Mouse (Mus musculus): ENCODE results near the gene Vmn2r48. TPM values are rescaled to one million over a fixed set of nuclear protein-coding genes. Genes with fewer than 3 reads are reported as not detected.

Gene Vmn2r48
- not detected for total RNA-seq (2023)

GRCm38 (mm10) chr7:9953485-9953884 is at the start of gene Vmn2r48:
TSS of gene Vmn2r48 (minus strand) at chr7:9953585.

GRCm38 (mm10) chr7:9992157-9992556 is 38.8 kb upstream of the Vmn2r48 start, which contains the start of gene Vmn2r49:
TSS of gene Vmn2r49 (minus strand) at chr7:9992257.

Other genes with a start within 250 kb of the Vmn2r48 start
- not detected for gene Vmn2r46, start 183.0 kb downstream of the Vmn2r48 start, total RNA-seq (2023)
- gene Vmn2r47, start 112.3 kb downstream of the Vmn2r48 start, total RNA-seq (2023), result not detected
- gene Vmn2r49, start 38.7 kb upstream of the Vmn2r48 start, total RNA-seq (2023), result not detected
- not detected for gene Vmn2r50, start 99.7 kb upstream of the Vmn2r48 start, total RNA-seq (2023)
- not detected for gene Vmn2r51, start 152.2 kb upstream of the Vmn2r48 start, total RNA-seq (2023)
- gene Vmn2r52, start 223.0 kb upstream of the Vmn2r48 start, total RNA-seq (2023), result not detected

All from monocyte, adult 59 days (primary cell).